Comparison of ENCODE assay signal across 22 mouse cellular contexts in the genomic region with DNA sequence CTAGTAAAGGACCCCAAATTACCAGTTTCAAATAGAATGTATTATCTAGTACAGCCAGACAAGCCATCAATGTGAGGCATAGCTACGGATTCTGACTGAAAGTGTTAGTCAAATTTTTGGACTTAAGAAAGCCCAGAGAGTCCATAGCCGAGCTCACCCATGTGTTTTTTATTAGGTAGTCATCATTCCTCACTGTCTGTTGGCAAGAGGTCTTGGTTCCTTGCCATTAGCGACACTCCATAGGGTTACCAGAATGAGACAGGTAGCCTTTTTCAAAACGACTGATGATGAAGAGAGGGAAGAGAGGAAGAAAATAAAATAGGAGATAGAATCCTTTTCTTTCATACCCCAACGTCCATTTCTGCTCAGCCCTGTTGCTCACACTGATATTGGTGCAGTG.
"Had no signal": no experiment of that assay in that cellular context is flagged by ENCODE, and none has a peak within 500 bp of the region (broad histone marks: within the 10 kb centered on the region; RNA-seq: fewer than 3 reads in every experiment).

No protein-coding gene starts in this region.

- H3K4me3 ChIP-seq: heart, embryonic 10.5 days; heart, embryonic 12.5 days; hindbrain, embryonic 13.5 days; hindbrain, embryonic 15.5 days; layer of hippocampus, adult 2 months; left cerebral cortex, adult 2 months; limb, embryonic 13.5 days; liver, embryonic 13.5 days; liver, embryonic 15.5 days had no signal

- H3K9me3 ChIP-seq: heart, embryonic 10.5 days; hindbrain, embryonic 13.5 days; hindbrain, embryonic 15.5 days; limb, embryonic 13.5 days; liver, embryonic 13.5 days; liver, embryonic 15.5 days had no signal

- DNase-seq: gastrocnemius, postnatal 14 days; gastrocnemius, postnatal 36 days; heart, adult 18-20 months; heart, postnatal 10 days; kidney, adult 18-20 months; kidney, adult 8-10 months; kidney, postnatal 10 days; kidney, postnatal 25 days; kidney, postnatal 4 days; liver; liver, embryonic 13.5 days had no signal

- H3K27me3 ChIP-seq: heart, embryonic 12.5 days; hindbrain, embryonic 13.5 days; hindbrain, embryonic 15.5 days; limb, embryonic 13.5 days; liver, embryonic 13.5 days; liver, embryonic 15.5 days had no signal

- H3K4me1 ChIP-seq: heart, embryonic 10.5 days; limb, embryonic 13.5 days; liver, embryonic 13.5 days; liver, embryonic 15.5 days had no signal

- H3K36me3 ChIP-seq: heart, embryonic 10.5 days; heart, embryonic 12.5 days; hindbrain, embryonic 13.5 days; hindbrain, embryonic 15.5 days; limb, embryonic 13.5 days; liver, embryonic 13.5 days; liver, embryonic 15.5 days had no signal

- H3K9ac ChIP-seq: heart, embryonic 12.5 days; hindbrain, embryonic 13.5 days; hindbrain, embryonic 15.5 days; limb, embryonic 13.5 days; liver, embryonic 13.5 days; liver, embryonic 15.5 days had no signal

- H3K4me2 ChIP-seq: heart, embryonic 12.5 days; hindbrain, embryonic 13.5 days; hindbrain, embryonic 15.5 days; limb, embryonic 13.5 days; liver, embryonic 11.5 days; liver, embryonic 13.5 days; liver, embryonic 15.5 days had no signal

- ATAC-seq: hindbrain, postnatal 0 days; intestine, embryonic 16.5 days had no signal

- H3K27ac ChIP-seq: heart, embryonic 10.5 days; hindbrain, embryonic 13.5 days; hindbrain, embryonic 15.5 days; hindbrain, postnatal 0 days; layer of hippocampus, adult 2 months; left cerebral cortex, adult 2 months; limb, embryonic 13.5 days; liver, embryonic 13.5 days; liver, embryonic 15.5 days had no signal
